Mouse (Mus musculus): ENCODE results near the gene Herc1. TPM values are rescaled to one million over a fixed set of nuclear protein-coding genes. Genes with fewer than 3 reads are reported as not detected.
"Not testable (repeated sequence)": the region's sequence is repeated elsewhere in the genome, so short reads cannot be mapped to it uniquely, and the experiment has no call there.

Herc1 gene
- total RNA-seq, 4 experiments from 2014 or later: 41.9 to 78.0 (median 53.1) TPM

GRCm38 (mm10) chr9:66349144-66349859, 948 bp upstream of the Herc1 start:
- DNase-seq: no peak

DNA sequence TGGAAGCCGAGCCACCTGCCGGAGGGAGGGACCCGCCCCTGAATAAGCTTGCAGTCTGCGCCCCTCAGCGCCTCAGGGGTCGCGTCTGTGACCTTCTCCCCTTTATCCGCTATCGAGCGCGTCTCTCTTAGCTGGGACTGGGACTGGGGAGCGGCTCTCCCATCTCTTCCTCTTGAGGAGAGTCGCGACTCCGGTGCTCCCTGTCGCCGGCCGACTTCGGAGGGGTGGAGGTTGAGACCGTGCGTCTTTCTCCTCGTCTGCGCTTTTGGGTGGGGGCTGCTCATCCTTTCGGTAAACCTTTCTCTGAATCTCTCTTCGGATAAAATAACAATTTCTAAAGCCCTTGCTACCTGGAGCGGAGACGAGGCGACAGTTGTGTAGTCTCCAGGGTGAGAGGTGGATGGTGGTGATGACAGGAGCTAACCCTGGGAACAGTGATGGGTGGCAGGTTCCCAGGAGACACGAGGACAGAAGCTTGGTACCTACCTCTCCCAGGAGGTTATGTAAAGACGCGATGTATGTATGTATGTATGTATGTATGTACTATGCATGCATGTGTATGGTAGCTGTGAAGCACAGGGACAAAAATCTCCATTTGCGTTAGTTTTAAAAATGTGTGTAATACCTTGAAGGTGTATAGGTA, 659 bp downstream of the Herc1 start:
- DNase-seq: peak; percentile 42

- DNase-seq: no peak
These were observed 2.5 kb downstream of the Herc1 start for GRCm38 (mm10) chr9:66352704-66353103.

- DNase-seq: no peak
These were observed 8.9 kb downstream of the Herc1 start for GRCm38 (mm10) chr9:66359135-66359534.

- DNase-seq: no peak
These were observed 10.0 kb downstream of the Herc1 start for GRCm38 (mm10) chr9:66360143-66360690.

- DNase-seq: no peak
These were observed 18.7 kb downstream of the Herc1 start for GRCm38 (mm10) chr9:66368890-66369433.

GRCm38 (mm10) chr9:66370334-66370733, 20.1 kb downstream of the Herc1 start:
- DNase-seq: no peak

- DNase-seq: no peak
These were observed 20.6 kb downstream of the Herc1 start for GRCm38 (mm10) chr9:66370847-66371246.

- no peak for DNase-seq
These were observed 23.2 kb downstream of the Herc1 start for GRCm38 (mm10) chr9:66373432-66373831.

GRCm38 (mm10) chr9:66374495-66375478, 24.5 kb downstream of the Herc1 start:
- DNase-seq: no peak

DNA sequence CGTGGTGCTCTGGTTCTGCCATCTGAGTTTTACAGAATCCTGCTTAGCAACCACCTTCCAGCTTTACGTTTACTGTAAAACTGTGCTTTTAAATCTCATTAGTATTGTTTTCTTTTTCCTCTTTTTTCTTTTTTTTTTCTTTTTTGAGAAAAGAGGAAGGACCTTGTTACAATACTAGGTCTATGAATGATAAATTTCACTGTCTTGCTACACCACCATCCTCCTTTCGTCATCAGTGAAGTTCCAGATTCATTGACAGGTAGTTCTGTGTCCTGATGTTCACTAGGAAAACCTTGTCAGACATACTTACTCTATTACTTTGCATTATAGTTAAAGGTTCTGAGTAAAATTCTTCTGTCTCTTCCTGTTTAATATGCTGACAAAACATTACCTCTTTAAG, 33.2 kb downstream of the Herc1 start:
- DNase-seq: no peak

DNA sequence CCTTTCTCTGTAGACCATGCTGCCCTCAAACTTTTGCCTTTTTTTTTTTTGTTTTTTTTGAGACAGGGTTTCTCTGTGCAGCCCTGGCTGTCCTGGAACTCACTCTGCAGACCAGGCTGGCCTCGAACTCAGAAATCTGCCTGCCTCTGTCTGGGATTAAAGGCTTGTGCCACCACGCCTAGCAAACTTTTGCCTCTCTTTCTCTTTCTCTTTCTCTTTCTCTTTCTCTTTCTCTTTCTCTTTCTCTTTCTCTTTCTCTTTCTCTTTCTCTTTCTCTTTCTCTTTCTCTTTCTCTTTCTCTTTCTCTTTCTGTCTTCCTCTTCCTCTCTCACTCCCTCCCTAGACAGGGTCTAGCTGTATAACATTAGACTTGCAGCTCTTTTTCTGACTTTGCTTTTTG, 40.1 kb downstream of the Herc1 start:
- DNase-seq: not testable (repeated sequence)

DNA sequence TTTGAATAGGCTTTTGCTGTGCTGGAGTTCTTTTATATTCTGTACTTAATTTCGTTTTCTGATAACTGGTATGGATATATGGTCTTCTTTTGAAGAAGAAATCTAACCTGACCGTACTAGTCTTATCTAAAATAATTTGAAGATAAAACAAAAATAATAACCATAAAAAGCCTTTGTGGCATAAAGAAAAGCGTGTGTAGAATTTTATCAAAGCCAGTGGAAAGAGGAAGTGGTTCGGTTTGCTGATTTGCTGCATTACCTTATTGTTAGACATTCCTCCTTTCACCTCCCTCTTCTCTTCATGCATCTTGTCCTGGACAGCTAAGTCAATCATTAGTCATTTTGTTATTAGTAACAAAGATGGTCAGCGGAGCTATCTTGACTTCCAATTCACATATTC, 43.1 kb downstream of the Herc1 start:
- no peak for DNase-seq

- DNase-seq: no peak
These were observed 73.2 kb downstream of the Herc1 start for GRCm38 (mm10) chr9:66423492-66423891.

DNA sequence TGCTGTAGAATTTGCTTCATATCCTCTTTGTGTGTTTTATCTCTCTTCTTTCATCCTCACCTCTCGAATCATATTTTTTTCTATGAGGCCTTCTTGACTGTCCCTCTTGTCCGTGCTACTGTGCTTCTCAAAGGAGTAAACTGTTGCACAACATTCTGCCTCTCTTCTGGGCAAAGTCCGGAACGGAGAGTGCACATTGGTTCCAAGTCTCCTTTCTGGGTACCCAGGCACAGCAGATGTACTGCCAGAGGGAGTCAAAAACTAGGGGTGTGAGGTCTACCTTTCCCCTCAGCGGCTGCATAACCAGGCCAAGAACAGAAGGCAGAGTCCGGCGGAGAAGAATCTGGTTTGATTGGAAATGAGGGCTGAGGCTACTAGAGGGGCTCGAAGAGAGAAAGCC, 89.8 kb downstream of the Herc1 start:
- no peak for DNase-seq

- no peak for DNase-seq
These were observed 98.0 kb downstream of the Herc1 start for GRCm38 (mm10) chr9:66448253-66448652.

DNA sequence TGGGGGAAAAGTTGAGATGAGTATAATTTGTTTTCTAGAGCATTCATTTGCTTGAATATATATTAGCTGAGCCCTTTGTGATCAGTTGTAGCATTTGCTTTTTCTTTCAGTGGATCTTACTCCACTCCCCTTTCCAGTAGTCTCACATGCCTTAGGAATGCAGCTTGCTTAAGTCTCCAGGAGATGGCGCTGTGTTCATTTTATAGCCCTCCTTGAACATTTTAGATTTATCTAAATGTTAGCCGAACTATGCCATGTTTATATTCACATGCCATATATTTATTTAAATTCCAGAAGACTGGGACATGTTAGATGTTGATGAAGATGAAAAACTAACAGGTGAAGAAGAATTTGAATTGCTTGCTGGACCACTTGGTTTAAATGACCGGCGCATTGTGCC, 114.8 kb downstream of the Herc1 start:
- no peak for DNase-seq

GRCm38 (mm10) chr9:66477785-66478184, 127.5 kb downstream of the Herc1 start:
- DNase-seq: no peak

- DNase-seq: no peak
These were observed 133.2 kb downstream of the Herc1 start for GRCm38 (mm10) chr9:66483429-66483828.

- DNase-seq: no peak
These were observed 138.5 kb downstream of the Herc1 start for GRCm38 (mm10) chr9:66488786-66489185.

GRCm38 (mm10) chr9:66492361-66492760, 142.1 kb downstream of the Herc1 start:
- DNase-seq: no peak

- DNase-seq: no peak
These were observed 143.7 kb downstream of the Herc1 start for GRCm38 (mm10) chr9:66493992-66494391.
